ENCODE assay signal across 8 mouse cellular contexts in the genomic region with DNA sequence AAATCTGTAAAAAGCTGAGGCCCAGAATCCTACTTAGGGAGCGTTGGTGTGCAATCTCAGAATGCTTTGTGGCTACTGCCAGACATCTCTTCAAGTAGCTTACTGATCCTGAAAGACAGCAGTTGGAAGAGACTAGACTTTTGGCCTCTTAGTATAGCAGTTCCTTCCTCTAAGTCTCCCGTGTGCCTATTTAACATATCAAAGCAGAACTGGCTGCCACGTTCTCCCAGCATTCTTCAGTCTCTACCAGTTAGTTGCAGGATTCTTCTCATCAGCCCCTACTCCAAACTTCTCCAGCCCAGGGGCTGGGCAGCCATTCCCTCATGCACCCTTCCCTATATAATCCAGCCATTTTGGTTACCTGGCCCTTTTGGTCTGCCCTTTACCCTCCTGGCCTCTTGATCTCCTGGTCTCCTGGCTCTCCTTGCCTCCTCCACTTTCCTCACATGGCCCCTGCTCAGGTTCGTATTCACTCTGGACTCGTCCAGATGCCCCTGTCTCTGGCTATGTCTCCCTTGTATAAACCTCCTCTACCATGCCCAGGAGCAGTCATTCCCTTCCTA. TPM values are rescaled to one million over a fixed set of nuclear protein-coding genes. Genes with fewer than 3 reads are reported as not detected.
DNase-seq lines count a peak whose midpoint lies in the region; ATAC-seq and TF ChIP-seq lines count a peak whose summit lies in the region.

No protein-coding gene starts in this region.

- TF ChIP-seq CTCF in CH12.LX (conservative IDR thresholded peaks at IDR 0.05 in 1 of 2, IDR thresholded peaks at IDR 0.05 in 1 of 2; ENCODE audit: low read depth in 2 of 2, low read length in 2 of 2): no peak

- no peak for DNase-seq in heart, postnatal 14 days
- DNase-seq in CH12.LX (ENCODE audit: extremely low read depth): peak; percentile 29
- DNase-seq in kidney, postnatal 10 days: peak; percentile 7
- DNase-seq in adrenal gland, postnatal 10 days: no peak
- DNase-seq in urinary bladder, postnatal 4 days (ENCODE audit: low spot score in 2 of 2): no peak

- peak overlapping the region; percentile 72 for H3K4me2 ChIP-seq in heart, embryonic 11.5 days
- peak overlapping the region; percentile 89 for H3K4me2 ChIP-seq in CH12.LX (ENCODE audit: insufficient read depth, low read depth, poor library complexity, severe bottlenecking)
- H3K4me2 ChIP-seq in embryonic facial prominence, embryonic 12.5 days (replicated peaks): peak overlapping the region; percentile 52
- peak overlapping the region; percentile 68 for H3K4me2 ChIP-seq in neural tube, embryonic 15.5 days

- no peak for ATAC-seq in heart, embryonic 11.5 days (replicated peaks; ENCODE audit: insufficient number of reproducible peaks, low FRiP score, low TSS enrichment)
- no peak for ATAC-seq in embryonic facial prominence, embryonic 12.5 days (ENCODE audit: insufficient number of reproducible peaks, insufficient read depth, low FRiP score, low TSS enrichment)
- no peak for ATAC-seq in neural tube, embryonic 15.5 days (ENCODE audit: low FRiP score)

- H3K36me3 ChIP-seq in heart, embryonic 11.5 days (ENCODE audit: control insufficient read depth, insufficient read depth, low read length): no peaks in the 10 kb centered on the region
- H3K36me3 ChIP-seq in CH12.LX (replicated peaks in 1 of 2; ENCODE audit: control insufficient read depth in 1 of 2, insufficient read depth in 1 of 2, low read length in 1 of 2): peaks cover 0 to 3% of the 10 kb centered on the region in 2 experiments
- no peaks in the 10 kb centered on the region for H3K36me3 ChIP-seq in embryonic facial prominence, embryonic 12.5 days
- no peaks in the 10 kb centered on the region for H3K36me3 ChIP-seq in neural tube, embryonic 15.5 days

- peak overlapping the region; percentile 88 for H3K4me3 ChIP-seq in heart, embryonic 11.5 days (ENCODE audit: low read depth, low read length)
- H3K4me3 ChIP-seq in CH12.LX (replicated peaks in 1 of 3; ENCODE audit: low read depth in 2 of 3, low read length in 2 of 3, poor library complexity in 1 of 3): peak overlapping the region; percentile 65 to 98 (median 74)
- H3K4me3 ChIP-seq in embryonic facial prominence, embryonic 12.5 days: peak overlapping the region; percentile 89
- H3K4me3 ChIP-seq in neural tube, embryonic 15.5 days (replicated peaks): peak overlapping the region; percentile 74

- H3K4me1 ChIP-seq in heart, embryonic 11.5 days (ENCODE audit: control insufficient read depth, insufficient read depth, low read length): peaks cover 11% of the 10 kb centered on the region
- peaks cover 4 to 16% of the 10 kb centered on the region in 2 experiments for H3K4me1 ChIP-seq in CH12.LX (ENCODE audit: control insufficient read depth in 1 of 2, insufficient read depth in 2 of 2)
- H3K4me1 ChIP-seq in embryonic facial prominence, embryonic 12.5 days: peaks cover 25% of the 10 kb centered on the region
- H3K4me1 ChIP-seq in neural tube, embryonic 15.5 days: peaks cover 28% of the 10 kb centered on the region

- in situ Hi-C loops in CH12.LX (cut with MboI; ENCODE audit: low pct_ligation_motif_present, low pct_unique_long_range_greater_than_20kb, low sequenced_read_pairs): no loop called here

- H3K27ac ChIP-seq in heart, embryonic 11.5 days (ENCODE audit: low read depth, low read length): peak overlapping the region; percentile 60
- 0 out of 2 replicates have a peak overlapping the region, but pooled peaks have one; percentile 0 for H3K27ac ChIP-seq in CH12.LX (ENCODE audit: insufficient read depth, low read depth)
- H3K27ac ChIP-seq in embryonic facial prominence, embryonic 12.5 days: peak overlapping the region; percentile 88
- H3K27ac ChIP-seq in neural tube, embryonic 15.5 days (replicated peaks): peak overlapping the region; percentile 97; the same call in 1 of the 2 replicates

- H3K27me3 ChIP-seq in heart, embryonic 11.5 days (ENCODE audit: control insufficient read depth, insufficient read depth, low read length): no peaks in the 10 kb centered on the region
- H3K27me3 ChIP-seq in CH12.LX (replicated peaks): no peaks in the 10 kb centered on the region
- H3K27me3 ChIP-seq in embryonic facial prominence, embryonic 12.5 days: no peaks in the 10 kb centered on the region
- no peaks in the 10 kb centered on the region for H3K27me3 ChIP-seq in neural tube, embryonic 15.5 days (replicated peaks)

- no peak for TF ChIP-seq EP300 in CH12.LX (IDR thresholded peaks at IDR 0.05; ENCODE audit: low read length)

- intact Hi-C loops in heart, postnatal 14 days (cut with DNase I): loop anchor here (5.0 kb wide), 1 partner anchor 90 kb away; a partner anchor contains a TSS

- H3K9me3 ChIP-seq in heart, embryonic 11.5 days (replicated peaks; ENCODE audit: control insufficient read depth, low read length): no peaks in the 10 kb centered on the region
- no peaks in the 10 kb centered on the region for H3K9me3 ChIP-seq in CH12.LX (replicated peaks; ENCODE audit: low read length)
- no peaks in the 10 kb centered on the region for H3K9me3 ChIP-seq in embryonic facial prominence, embryonic 12.5 days
- no peaks in the 10 kb centered on the region for H3K9me3 ChIP-seq in neural tube, embryonic 15.5 days (replicated peaks)

- H3K9ac ChIP-seq in heart, embryonic 11.5 days (ENCODE audit: low read depth, low read length): peak overlapping the region; percentile 73
- peak overlapping the region; percentile 88 for H3K9ac ChIP-seq in CH12.LX (ENCODE audit: insufficient read depth, low read depth)
- peak overlapping the region; percentile 43; the same call in 1 of the 2 replicates for H3K9ac ChIP-seq in embryonic facial prominence, embryonic 12.5 days
- H3K9ac ChIP-seq in neural tube, embryonic 15.5 days (replicated peaks): peak overlapping the region; percentile 48

- dilution Hi-C loops in CH12.LX (cut with MboI; ENCODE audit: extremely low pct_ligation_motif_present, extremely low pct_unique_long_range_greater_than_20kb, low sequenced_read_pairs): no loop called here

- no peak for TF ChIP-seq RAD21 in CH12.LX (IDR thresholded peaks at IDR 0.05; ENCODE audit: low read depth, low read length)

- TF ChIP-seq POLR2A in CH12.LX (IDR thresholded peaks at IDR 0.05; ENCODE audit: low read depth, low read length): no peak

- 15% methylated on average over 5 of the region's 5 CpGs for WGBS in heart, embryonic 11.5 days (ENCODE audit: insufficient replicate concordance)
- 15% methylated on average over 5 of the region's 5 CpGs for WGBS in embryonic facial prominence, embryonic 12.5 days
- WGBS in neural tube, embryonic 15.5 days: 24% methylated on average over 5 of the region's 5 CpGs

- H3K79me2 ChIP-seq in CH12.LX (replicated peaks; ENCODE audit: control insufficient read depth, extremely low read depth, insufficient read depth, poor library complexity, severe bottlenecking): peaks cover 22% of the 10 kb centered on the region

TF ChIP-seq in CH12.LX, 34 proteins besides CTCF, POLR2A, EP300 and RAD21:
- TF ChIP-seq KAT2A (IDR thresholded peaks at IDR 0.05; ENCODE audit: insufficient replicate concordance, low read length): no peak
- TF ChIP-seq BHLHE40 (IDR thresholded peaks at IDR 0.05; ENCODE audit: low read depth, low read length): peak; percentile 26; the same call in 1 of the 2 replicates
- 0 out of 2 replicates have a peak, but pooled peaks have one; percentile 18 for TF ChIP-seq MAFK (IDR thresholded peaks at IDR 0.05; ENCODE audit: insufficient replicate concordance, low read length)
- TF ChIP-seq TBP (conservative IDR thresholded peaks at IDR 0.05; ENCODE audit: low read depth, low read length): 0 out of 2 replicates have a peak, but pooled peaks have one; percentile 22
- no peak for TF ChIP-seq RCOR1 (conservative IDR thresholded peaks at IDR 0.05; ENCODE audit: low read depth, low read length)

RNA-seq across cellular contexts. Expression of a gene that starts 1.2 kb away (rescaled TPM):
- 21.6 and 26.7 TPM in 2 replicates for polyA plus RNA-seq in heart, embryonic 11.5 days (2014; fragmentation: Nextera tagmentation; extraction: Ambion mirVana)
- 10 to 100 TPM; 15.8 to 18.7 TPM for total RNA-seq in heart, postnatal 14 days (2021)
- total RNA-seq in CH12.LX (2012; rRNA removed) (21.8 and 22.1 TPM in 2 replicates), CH12.LX (2014; rRNA removed) (32.0 and 36.1 TPM in 2 replicates)
- polyA plus RNA-seq in CH12.LX (2012; ENCODE audit: insufficient read length, low read depth): 39.0 and 41.9 TPM in 2 replicates
- 40.3 and 44.9 TPM in 2 replicates for polyA plus RNA-seq in embryonic facial prominence, embryonic 12.5 days (2016; fragmentation: Nextera tagmentation; extraction: Ambion mirVana)
- 17.4 and 22.2 TPM in 2 replicates for polyA plus RNA-seq in neural tube, embryonic 15.5 days (2015; fragmentation: Nextera tagmentation; extraction: Ambion mirVana)
- 10 to 100 TPM; 32.9 to 34.0 TPM for total RNA-seq in adrenal gland, postnatal 10 days (2021)

Comparison
In these comparisons a context has a peak if more than half of its experiments do, and no peak if none do; other contexts are left out.
1. H3K27ac ChIP-seq: peak in every context shown above with its lines; median percentile 97 in neural tube, embryonic 15.5 days; 88 in embryonic facial prominence, embryonic 12.5 days; 60 in heart, embryonic 11.5 days; 0 in CH12.LX.
2. DNase-seq: peak in CH12.LX (single experiment) and kidney, postnatal 10 days (single experiment); none in heart, postnatal 14 days (0 of 2), adrenal gland, postnatal 10 days (single experiment) and urinary bladder, postnatal 4 days (0 of 2).
3. Peak in every context shown above with its lines, with median percentiles within 50 percentile points of each other: H3K4me2 ChIP-seq, H3K4me3 ChIP-seq and H3K9ac ChIP-seq.